Mouse (Mus musculus) G1E (cell line): Measurements from ENCODE around the gene Grin2c. TPM values are rescaled to one million over a fixed set of nuclear protein-coding genes. Genes with fewer than 3 reads are reported as not detected.

Experiments
- ATAC-seq: 2 replicates; pipeline ENCODE4 v1.8.0; 2016; ENCODE audit warnings: mild to moderate bottlenecking; ENCODE audit not compliant: insufficient number of reproducible peaks, poor library complexity, low FRiP score, severe bottlenecking; ENCODE audit errors: extremely low read depth
- DNase-seq: peaks from one replicate; pipeline ENCODE4 v3.0.0; 2012; ENCODE audit warnings: low spot score
- H3K27me3 ChIP-seq: 2 replicates; pipeline ENCODE4 v1.6.1; 2012; ENCODE audit warnings: mild to moderate bottlenecking, low read length, inconsistent platforms; ENCODE audit not compliant: insufficient read depth
- H3K36me3 ChIP-seq: replicated peaks from 2 replicates; pipeline ENCODE3; 2012; ENCODE audit warnings: mild to moderate bottlenecking, inconsistent platforms
- H3K4me1 ChIP-seq: 2 replicates; pipeline ENCODE4 v1.6.1; 2012; ENCODE audit warnings: low read depth, low read length, inconsistent platforms, mixed read lengths; ENCODE audit not compliant: insufficient read depth
- H3K4me3 ChIP-seq: 2 replicates; pipeline ENCODE4 v1.5.1; 2012; ENCODE audit warnings: low read depth, mild to moderate bottlenecking, inconsistent platforms, low read length, moderate library complexity, mixed read lengths
- H3K9me3 ChIP-seq: replicated peaks from 2 replicates; pipeline ENCODE4 v1.6.1; 2012; ENCODE audit warnings: inconsistent platforms
- CTCF ChIP-seq: IDR thresholded peaks from 2 replicates; pipeline ENCODE4 v1.5.1; 2012; ENCODE audit warnings: low read depth, low read length, inconsistent platforms, mixed read lengths
- GATA1 ChIP-seq: IDR thresholded peaks from 2 replicates; pipeline ENCODE4 v1.6.1; 2012; ENCODE audit warnings: borderline replicate concordance, low read length, inconsistent platforms, mixed read lengths
- GATA2 ChIP-seq: IDR thresholded peaks from 2 replicates; pipeline ENCODE4 v1.6.1; 2012; ENCODE audit warnings: low read depth, low read length, inconsistent platforms, borderline replicate concordance
- POLR2AphosphoS5 ChIP-seq: IDR thresholded peaks from 2 replicates; pipeline ENCODE4 v1.6.1; 2012; ENCODE audit warnings: low read depth, low read length, inconsistent platforms; ENCODE audit not compliant: insufficient replicate concordance
- TAL1 ChIP-seq: conservative IDR thresholded peaks from 2 replicates; pipeline ENCODE4 v1.6.1; 2012; ENCODE audit warnings: low read depth, low read length, inconsistent platforms, mixed read lengths
- polyA plus RNA-seq: library from polyadenylated mRNA; stranded (reverse); fragments of >175 nt; gene quantifications from 2 replicates; pipeline ENCODE4 v1.2.3, GENCODE M21; 2012
- total RNA-seq, 2 experiments: library from RNA; stranded (forward) in 1 of 2; stranded (reverse) in 1 of 2; fragments of 200-1000 nt in 1 of 2; fragments of >200 nt in 1 of 2; fragmentation: Nextera tagmentation in 1 of 2; gene quantifications; 2 replicates each; pipeline ENCODE4 v1.2.3; 2014 to 2017

Gene Grin2c
- total RNA-seq (2014; fragmentation: Nextera tagmentation): 0.53 TPM in 1 of 2 replicates, not detected in the other
- total RNA-seq (2017): 0.06 TPM in 1 of 2 replicates, not detected in the other
- not detected in 2 replicates for polyA plus RNA-seq

DNA sequence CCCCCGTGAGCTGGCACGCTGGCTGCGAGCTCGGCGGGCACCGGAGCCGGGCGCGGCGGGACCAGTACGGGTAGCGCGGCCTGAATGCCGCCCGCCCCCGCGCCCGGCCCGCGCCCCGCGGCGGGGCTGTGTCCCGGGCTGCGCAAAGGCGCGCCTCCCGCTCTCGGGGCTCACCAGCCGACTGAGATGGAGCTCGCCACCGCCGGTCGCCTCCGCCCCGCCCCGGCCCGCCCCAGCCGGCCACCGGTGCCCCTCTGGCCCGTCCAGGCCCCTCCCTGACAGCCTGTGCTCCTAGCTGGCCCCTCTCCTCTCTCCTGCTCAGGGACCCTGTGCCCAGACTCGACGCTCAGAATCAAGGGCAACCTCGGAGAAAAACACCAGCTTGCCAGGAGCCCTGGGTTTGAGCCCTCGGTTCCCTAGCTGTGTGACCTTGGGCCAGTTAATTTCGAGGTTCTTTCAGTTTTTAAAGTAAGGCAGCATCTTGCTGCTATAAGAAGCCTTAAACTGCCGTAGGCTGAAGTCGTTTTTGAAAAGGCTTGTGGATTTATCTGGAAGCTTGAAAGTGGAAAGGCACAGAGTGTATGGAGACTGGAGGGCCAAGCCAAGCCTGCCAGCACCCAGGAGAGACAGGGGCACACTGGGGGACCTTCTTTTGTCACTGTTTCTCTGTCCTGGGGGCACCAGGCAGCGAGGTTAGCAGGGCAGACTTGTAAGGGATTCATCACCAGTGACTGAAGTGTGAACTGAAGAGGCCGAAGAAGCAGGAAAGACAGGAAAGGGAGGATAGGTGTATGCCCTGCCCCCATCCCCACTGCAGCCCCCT is at the start of gene Grin2c:
TSS of gene Grin2c (minus strand) at position 183 of the 823 bp plus-strand sequence.
- Histone ChIP-seq H3K9me3 (peaks cover 5% of the 10 kb centered on the region; the same call in 1 of the 2 replicates), H3K4me3 (no peak within 1 kb of the TSS), H3K36me3 (peaks cover 49% of the 10 kb centered on the region), H3K4me1 (peaks cover 23% of the 10 kb centered on the region), H3K27me3 (peaks cover 32% of the 10 kb centered on the region)
- DNase-seq (no peak), ATAC-seq (no peak)
- TF ChIP-seq CTCF (no peak), TAL1 (no peak), GATA2 (no peak), POLR2AphosphoS5 (no peak), GATA1 (no peak)

DNA sequence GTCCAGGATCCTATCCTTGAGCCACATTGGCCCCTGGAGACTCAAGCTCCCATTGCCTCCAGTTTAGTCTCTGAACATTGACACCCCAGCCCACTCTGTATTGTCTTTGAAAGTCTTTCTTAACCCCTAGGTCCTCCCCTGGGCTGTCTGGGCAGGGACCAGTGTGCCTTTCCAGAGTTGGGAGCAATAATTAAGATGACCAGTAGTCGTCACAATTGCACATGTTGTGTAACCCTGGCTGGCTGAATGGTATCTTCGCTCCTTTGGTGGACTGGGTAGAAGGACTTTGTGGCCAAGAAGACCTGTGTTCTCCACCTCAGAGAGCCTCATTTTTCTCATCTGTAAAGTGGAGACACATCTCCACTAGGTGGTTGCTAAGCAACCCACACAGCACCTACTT is 47.2 kb upstream of the Grin2c start:
- Histone ChIP-seq H3K36me3 (no peaks in the 10 kb centered on the region), H3K4me1 (no peaks in the 10 kb centered on the region), H3K9me3 (no peaks in the 10 kb centered on the region), H3K4me3 (no peak overlapping the region), H3K27me3 (peaks cover 37% of the 10 kb centered on the region)
- ATAC-seq (no peak), DNase-seq (no peak)
- no peak for TF ChIP-seq TAL1
- no peak for TF ChIP-seq GATA1
- no peak for TF ChIP-seq GATA2
- TF ChIP-seq CTCF: no peak

DNA sequence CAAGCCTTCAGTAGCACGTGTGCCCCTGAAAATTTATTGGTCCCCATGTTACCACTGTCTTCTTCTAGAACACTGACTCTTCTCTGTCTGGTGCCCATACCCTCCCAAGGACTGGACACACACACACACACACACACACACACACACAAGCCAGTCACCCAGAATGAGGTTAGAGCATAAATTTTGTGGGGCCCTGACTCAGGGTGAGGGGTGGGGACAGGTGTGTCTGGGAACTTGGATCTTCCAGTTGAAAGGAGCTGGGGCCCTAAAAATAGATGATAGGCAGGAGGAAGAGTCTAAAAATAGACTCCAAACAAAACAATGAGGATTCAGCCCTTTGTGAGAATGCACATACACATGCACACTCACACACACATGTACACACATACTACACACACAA is 41.7 kb upstream of the Grin2c start:
- no peak for ATAC-seq
- no peaks in the 10 kb centered on the region for H3K36me3 ChIP-seq
- TF ChIP-seq GATA2 (no peak), CTCF (no peak), POLR2AphosphoS5 (no peak), GATA1 (no peak), TAL1 (no peak)
- H3K9me3 ChIP-seq: no peaks in the 10 kb centered on the region
- no peaks in the 10 kb centered on the region for H3K4me1 ChIP-seq
- H3K27me3 ChIP-seq: peaks cover 31% of the 10 kb centered on the region
- DNase-seq: no peak
- H3K4me3 ChIP-seq: no peak overlapping the region

DNA sequence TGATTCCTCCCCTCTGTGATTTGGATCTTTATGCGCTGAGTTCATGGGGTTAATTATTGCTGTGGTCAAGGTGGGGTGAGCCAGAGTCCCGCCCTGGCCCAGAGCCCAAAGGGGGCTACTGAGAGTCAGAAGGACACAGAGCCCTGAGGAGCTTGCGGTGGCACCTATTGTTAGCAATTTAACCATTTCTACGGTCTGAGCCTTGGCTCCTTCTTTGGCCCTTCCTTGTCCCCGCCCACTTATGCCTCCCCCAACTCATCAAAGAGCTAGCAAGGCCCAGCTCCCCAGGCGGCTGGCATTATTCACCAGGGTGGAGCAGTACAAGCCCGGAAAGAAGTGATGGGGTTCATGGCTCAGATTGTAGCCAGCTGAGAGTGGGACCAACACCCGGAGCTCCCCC is 39.8 kb upstream of the Grin2c start, which contains the start of gene Otop2:
TSS of gene Otop2 (plus strand) at position 301 of the 400 bp plus-strand sequence.
- Histone ChIP-seq H3K27me3 (peaks cover 33% of the 10 kb centered on the region), H3K4me3 (no peak within 1 kb of the TSS), H3K9me3 (no peaks in the 10 kb centered on the region), H3K4me1 (no peaks in the 10 kb centered on the region), H3K36me3 (no peaks in the 10 kb centered on the region)
- ATAC-seq (no peak), DNase-seq (no peak)
- TF ChIP-seq POLR2AphosphoS5: no peak
- no peak for TF ChIP-seq GATA2
- no peak for TF ChIP-seq CTCF
- no peak for TF ChIP-seq GATA1
- no peak for TF ChIP-seq TAL1

DNA sequence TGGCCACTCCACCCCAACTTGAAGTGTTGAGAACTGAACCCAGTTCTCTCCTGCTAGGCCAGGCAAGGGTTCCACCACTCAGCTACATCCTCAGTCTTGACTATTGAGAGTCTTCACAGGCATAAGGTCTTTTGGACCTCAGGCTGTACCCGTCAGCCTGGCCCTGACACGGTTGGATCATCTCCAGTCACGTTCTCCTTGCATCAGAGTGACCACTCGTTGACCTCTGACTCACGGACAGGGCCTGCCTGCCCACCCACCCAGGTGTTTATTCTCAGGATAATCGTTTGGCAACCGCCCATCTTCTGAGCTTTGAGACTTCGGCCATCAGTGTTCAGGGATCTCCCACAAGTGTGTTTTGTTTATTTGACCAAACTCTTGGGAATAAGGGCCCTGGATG is 36.1 kb upstream of the Grin2c start:
- Histone ChIP-seq H3K4me3 (no peak overlapping the region), H3K36me3 (no peaks in the 10 kb centered on the region), H3K9me3 (0 out of 2 replicates have a peak, but pooled peaks cover 2% of the 10 kb centered on the region), H3K4me1 (no peaks in the 10 kb centered on the region), H3K27me3 (peaks cover 30% of the 10 kb centered on the region)
- DNase-seq (no peak), ATAC-seq (no peak)
- no peak for TF ChIP-seq GATA2
- no peak for TF ChIP-seq CTCF
- TF ChIP-seq GATA1: no peak
- TF ChIP-seq TAL1: no peak
- TF ChIP-seq POLR2AphosphoS5: no peak

DNA sequence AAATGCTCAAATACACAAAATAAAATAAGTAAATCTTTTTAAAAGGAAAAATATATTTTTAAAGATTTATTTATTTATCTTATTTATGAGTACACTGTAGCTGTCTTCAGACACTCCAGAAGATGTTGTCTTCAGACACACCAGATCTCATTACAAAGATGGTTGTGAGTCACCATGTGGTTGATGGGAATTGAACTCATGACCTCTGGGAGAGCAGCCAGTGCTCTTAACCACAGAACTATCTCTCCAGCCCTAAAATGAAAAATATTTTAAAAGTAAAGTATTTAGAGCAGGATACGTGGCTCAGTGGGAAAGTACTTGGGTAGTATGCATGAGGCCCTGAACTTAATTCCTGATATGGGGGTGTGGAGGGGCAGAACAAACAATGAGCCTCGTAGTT is 34.3 kb upstream of the Grin2c start:
- DNase-seq: no peak
- ATAC-seq: no peak
- Histone ChIP-seq H3K4me1 (peaks cover 4% of the 10 kb centered on the region; the same call in 1 of the 2 replicates), H3K36me3 (no peaks in the 10 kb centered on the region), H3K27me3 (peaks cover 31% of the 10 kb centered on the region), H3K9me3 (0 out of 2 replicates have a peak, but pooled peaks cover 2% of the 10 kb centered on the region), H3K4me3 (no peak overlapping the region)
- no peak for TF ChIP-seq GATA1
- no peak for TF ChIP-seq TAL1
